24 mouse cellular contexts compared by ENCODE assay signal in the genomic region with DNA sequence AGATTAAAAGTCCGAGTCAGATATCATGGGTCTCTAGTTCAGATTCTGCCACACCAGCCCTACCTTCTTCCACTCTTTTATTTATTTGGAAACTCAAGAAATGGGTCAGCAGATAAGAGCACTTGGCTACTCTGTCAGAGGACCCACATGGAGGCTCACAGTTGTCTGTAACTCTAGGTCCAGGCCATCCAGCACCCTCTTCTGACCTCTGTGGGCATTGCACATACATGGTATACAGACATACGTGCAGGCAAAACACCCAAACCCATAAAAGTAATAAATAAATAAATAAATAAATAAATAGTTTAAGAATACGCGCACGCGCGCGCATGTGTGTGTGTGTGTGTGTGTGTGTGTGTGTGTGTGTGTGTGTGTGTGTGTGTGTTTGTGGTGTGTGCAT. TPM values are rescaled to one million over a fixed set of nuclear protein-coding genes. Genes with fewer than 3 reads are reported as not detected.
DNase-seq lines count a peak whose midpoint lies in the region; ATAC-seq and TF ChIP-seq lines count a peak whose summit lies in the region.
"Had no signal": no experiment of that assay in that cellular context is flagged by ENCODE, and none has a peak within 500 bp of the region (broad histone marks: within the 10 kb centered on the region; RNA-seq: fewer than 3 reads in every experiment).

No protein-coding gene starts in this region.

- no peaks in the 10 kb centered on the region for H3K27me3 ChIP-seq in Patski
- H3K27me3 ChIP-seq in midbrain, embryonic 10.5 days (ENCODE audit: low read depth, poor library complexity, severe bottlenecking), result no peaks in the 10 kb centered on the region
- no peaks in the 10 kb centered on the region for H3K27me3 ChIP-seq in forebrain, embryonic 14.5 days (replicated peaks; ENCODE audit: control insufficient read depth, insufficient read depth, low read length)
- H3K27me3 ChIP-seq: embryonic facial prominence, embryonic 13.5 days; forebrain, embryonic 12.5 days; heart, embryonic 13.5 days; hindbrain, embryonic 12.5 days had no signal

- DNase-seq in kidney, adult 11 months, result peak; percentile 2
- no peak for DNase-seq in kidney, postnatal 4 days
- no peak for DNase-seq in lung, adult 2 months
- DNase-seq in lung, postnatal 10 days, result no peak
- DNase-seq in Patski (ENCODE audit: low read depth, low spot score), result no peak
- DNase-seq in midbrain, embryonic 10.5 days (ENCODE audit: low spot score), result no peak
- no peak for DNase-seq in forebrain, embryonic 14.5 days (ENCODE audit: low spot score)
- DNase-seq: cerebellum, adult 11-12 months; cerebellum, postnatal 25 days; heart, postnatal 14 days; kidney, adult 8-10 months; kidney, postnatal 25 days; layer of hippocampus, adult 9-11 months; right cerebral cortex, postnatal 4 days; thymus, postnatal 25 days had no signal

- H3K36me3 ChIP-seq in midbrain, embryonic 10.5 days, result no peaks in the 10 kb centered on the region
- H3K36me3 ChIP-seq in forebrain, embryonic 14.5 days (ENCODE audit: control insufficient read depth, insufficient read depth, low read length), result no peaks in the 10 kb centered on the region
- H3K36me3 ChIP-seq: embryonic facial prominence, embryonic 13.5 days; forebrain, embryonic 12.5 days; heart, embryonic 13.5 days; hindbrain, embryonic 12.5 days had no signal

- no peak for ATAC-seq in Patski
- ATAC-seq in forebrain, embryonic 14.5 days, result no peak
- ATAC-seq: CD4-positive, CD25-positive, alpha-beta regulatory T cell, adult 4 months had no signal

- no peak for TF ChIP-seq POLR2A in lung, adult 2 months (IDR thresholded peaks at IDR 0.05; ENCODE audit: borderline replicate concordance, extremely low read depth, low read depth, low read length)

- 92% methylated on average over 8 of the region's 8 CpGs for WGBS in lung, adult 2 months
- WGBS in midbrain, embryonic 10.5 days, result 96% methylated on average over 8 of the region's 8 CpGs
- WGBS in forebrain, embryonic 14.5 days, result 96% methylated on average over 8 of the region's 8 CpGs

- no peak overlapping the region for H3K27ac ChIP-seq in midbrain, embryonic 10.5 days (replicated peaks)
- no peak overlapping the region for H3K27ac ChIP-seq in forebrain, embryonic 14.5 days (ENCODE audit: low read depth, low read length)
- H3K27ac ChIP-seq: embryonic facial prominence, embryonic 13.5 days; forebrain, embryonic 12.5 days; heart, embryonic 13.5 days; hindbrain, embryonic 12.5 days; left cerebral cortex, adult 2 months; macrophage had no signal

- TF ChIP-seq CTCF in lung, adult 2 months (IDR thresholded peaks at IDR 0.05; ENCODE audit: insufficient read depth, low read length), result peak; percentile 26; the same call in 1 of the 2 replicates
- TF ChIP-seq CTCF in Patski (IDR thresholded peaks at IDR 0.05), result peak; percentile 30

- no peak overlapping the region for H3K9ac ChIP-seq in forebrain, embryonic 14.5 days (ENCODE audit: low read length)
- H3K9ac ChIP-seq: embryonic facial prominence, embryonic 13.5 days; forebrain, embryonic 12.5 days; heart, embryonic 13.5 days; hindbrain, embryonic 12.5 days had no signal

- POLR2A ChIA-PET in Patski (lab: Charles Lee), result no interaction called here

- H3K4me3 ChIP-seq in lung, adult 2 months (replicated peaks; ENCODE audit: extremely low read depth, low read depth, low read length), result no peak overlapping the region
- no peak overlapping the region for H3K4me3 ChIP-seq in midbrain, embryonic 10.5 days
- no peak overlapping the region for H3K4me3 ChIP-seq in forebrain, embryonic 14.5 days (ENCODE audit: low read depth, low read length)
- H3K4me3 ChIP-seq: embryonic facial prominence, embryonic 13.5 days; erythroblast, embryonic 14.5 days; forebrain, embryonic 12.5 days; heart, embryonic 13.5 days; hindbrain, embryonic 12.5 days; left cerebral cortex, adult 2 months had no signal

- no peaks in the 10 kb centered on the region for H3K4me1 ChIP-seq in lung, adult 2 months (ENCODE audit: control insufficient read depth, insufficient read depth, low read length)
- no peaks in the 10 kb centered on the region for H3K4me1 ChIP-seq in midbrain, embryonic 10.5 days
- no peaks in the 10 kb centered on the region for H3K4me1 ChIP-seq in forebrain, embryonic 14.5 days (ENCODE audit: control insufficient read depth, insufficient read depth, low read length)
- H3K4me1 ChIP-seq: embryonic facial prominence, embryonic 13.5 days; forebrain, embryonic 12.5 days; heart, embryonic 13.5 days; hindbrain, embryonic 12.5 days had no signal

- H3K4me2 ChIP-seq in forebrain, embryonic 14.5 days (ENCODE audit: low read length), result no peak overlapping the region
- H3K4me2 ChIP-seq: embryonic facial prominence, embryonic 13.5 days; forebrain, embryonic 12.5 days; heart, embryonic 13.5 days; hindbrain, embryonic 12.5 days; midbrain, embryonic 11.5 days had no signal

- in situ Hi-C loops in Patski (cut with MboI; ENCODE audit: low pct_unique_long_range_greater_than_20kb), result no loop called here

- H3K9me3 ChIP-seq in midbrain, embryonic 10.5 days (replicated peaks), result no peaks in the 10 kb centered on the region
- no peaks in the 10 kb centered on the region for H3K9me3 ChIP-seq in forebrain, embryonic 14.5 days (replicated peaks; ENCODE audit: control insufficient read depth, low read length)
- H3K9me3 ChIP-seq: embryonic facial prominence, embryonic 13.5 days; forebrain, embryonic 12.5 days; heart, embryonic 13.5 days; hindbrain, embryonic 12.5 days had no signal

- CTCF ChIA-PET in Patski (lab: Charles Lee), result interaction anchor here (1.5 kb wide), 1 partner anchor 14 kb away, joined by 4 read pairs; no protein-coding TSS in a partner anchor

RNA-seq across cellular contexts. Expression of gene Upp2, which starts 47.8 kb away (rescaled TPM):
- 4.8 and 7.6 TPM in 2 replicates for polyA plus RNA-seq in lung, adult 2 months (2012; rRNA removed)
- polyA plus RNA-seq in Patski (2021), result 3.6 TPM
- 3.0 and 5.3 TPM in 2 replicates for polyA plus RNA-seq in midbrain, embryonic 10.5 days (2016; fragmentation: Nextera tagmentation; extraction: Ambion mirVana)
- 13.1 TPM in 2 replicates for polyA plus RNA-seq in forebrain, embryonic 14.5 days (2014; fragmentation: Nextera tagmentation; extraction: Ambion mirVana)
- polyA plus RNA-seq: CD4-positive, CD25-positive, alpha-beta regulatory T cell, adult 4 months; erythroblast, embryonic 14.5 days had no signal

RNA-seq across cellular contexts. Expression of gene Acvr1, which starts 47.9 kb away (rescaled TPM):
- polyA plus RNA-seq in lung, adult 2 months (2012; rRNA removed), result 5.0 and 9.7 TPM in 2 replicates
- polyA plus RNA-seq in Patski (2021), result 23.3 TPM
- 2.9 and 3.2 TPM in 2 replicates for polyA plus RNA-seq in midbrain, embryonic 10.5 days (2016; fragmentation: Nextera tagmentation; extraction: Ambion mirVana)
- polyA plus RNA-seq in forebrain, embryonic 14.5 days (2014; fragmentation: Nextera tagmentation; extraction: Ambion mirVana), result 8.7 and 9.5 TPM in 2 replicates
- polyA plus RNA-seq: erythroblast, embryonic 14.5 days had no signal
